Mouse (Mus musculus) monocyte, adult 5-6 weeks (primary cell): Measurements from ENCODE around the gene Fuz. TPM values are rescaled to one million over a fixed set of nuclear protein-coding genes. Genes with fewer than 3 reads are reported as not detected.
A peak's percentile ranks its signal among the peaks of the same experiment; 100 is the strongest.
"Not testable (repeated sequence)": the region's sequence is repeated elsewhere in the genome, so short reads cannot be mapped to it uniquely, and the experiment has no call there.

ENCODE experiments used
- ATAC-seq: fragments of 153-309, 156-312 bp; replicated peaks from 2 replicates; pipeline ENCODE4 v1.8.0; 2017; ENCODE audit warnings: mild to moderate bottlenecking; ENCODE audit not compliant: low TSS enrichment, insufficient number of reproducible peaks, severe bottlenecking, poor library complexity, low FRiP score
- total RNA-seq: library from RNA; stranded (forward); fragments of 200-1000, 200-491, 200-594 nt; gene quantifications from 3 replicates; pipeline ENCODE4 v1.2.3, GENCODE M21; 2017

The Fuz gene
- total RNA-seq, 1 experiment from 2014 or later = 19.1 TPM

DNA sequence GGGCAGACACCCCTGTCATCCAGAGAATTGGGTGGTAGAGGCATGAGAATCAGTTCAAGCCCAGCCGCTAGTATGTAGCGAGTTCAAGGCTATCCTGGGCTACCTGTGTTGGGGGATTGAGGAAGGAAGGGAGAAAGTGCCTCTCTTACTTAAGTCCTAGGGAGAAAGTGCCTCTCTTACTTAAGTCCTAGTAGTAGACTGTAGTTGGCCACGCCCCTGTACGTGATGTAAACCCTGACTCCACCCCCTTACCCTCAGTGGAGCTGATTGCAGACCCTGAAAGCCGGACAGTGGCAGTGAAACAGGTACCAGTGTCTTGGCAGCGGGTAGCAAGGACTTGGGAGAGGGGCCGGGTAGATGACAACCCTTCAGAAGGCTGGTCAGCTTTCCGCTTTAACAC, 38.0 kb upstream of the Fuz start:
- ATAC-seq = no peak; the same call in 1 of the 2 replicates

GRCm38 (mm10) chr7:44859896-44860295, 36.0 kb upstream of the Fuz start:
- ATAC-seq = no peak

- ATAC-seq = peak; percentile 33; the same call in 1 of the 2 replicates
Observed at GRCm38 (mm10) chr7:44860576-44861428, 35.1 kb upstream of the Fuz start.

DNA sequence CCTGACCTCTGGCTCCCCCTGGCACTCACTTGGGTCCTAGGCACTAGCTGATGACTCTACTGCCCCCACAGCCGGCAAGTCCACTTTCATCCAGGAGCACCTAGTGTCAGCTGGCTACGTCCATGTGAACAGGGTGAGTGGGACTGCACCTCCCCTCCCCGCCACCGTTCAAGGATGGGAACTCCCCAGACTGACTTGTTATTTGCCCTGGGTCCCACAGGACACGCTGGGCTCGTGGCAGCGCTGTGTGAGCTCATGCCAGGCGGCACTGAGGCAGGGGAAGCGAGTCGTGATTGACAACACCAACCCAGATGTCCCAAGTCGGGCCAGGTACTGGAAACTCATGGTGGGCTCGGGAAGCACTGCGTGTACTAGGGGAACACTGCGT, 34.5 kb upstream of the Fuz start:
- no peak for ATAC-seq

DNA sequence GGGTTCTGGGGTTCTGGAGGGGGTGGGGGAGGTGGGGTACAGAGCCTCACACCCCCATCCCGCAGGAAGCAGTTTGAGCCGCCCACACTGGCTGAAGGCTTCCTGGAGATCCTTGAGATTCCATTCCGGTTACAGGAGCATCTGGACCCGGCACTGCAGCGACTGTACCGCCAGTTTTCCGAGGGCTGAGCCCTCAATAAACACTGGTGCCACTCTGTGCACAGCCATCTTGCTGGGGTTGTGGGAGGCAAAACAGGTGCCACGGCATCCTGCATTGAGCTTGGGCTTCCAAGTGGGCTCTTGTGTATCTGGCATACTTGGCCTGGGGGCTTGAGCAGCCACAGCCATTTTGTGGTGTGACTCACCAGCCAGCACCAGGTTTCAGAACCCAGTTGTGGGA, 33.4 kb upstream of the Fuz start:
- no peak for ATAC-seq

GRCm38 (mm10) chr7:44863210-44863609, 32.7 kb upstream of the Fuz start:
- ATAC-seq = no peak

GRCm38 (mm10) chr7:44863982-44864494, 31.8 kb upstream of the Fuz start:
- ATAC-seq = no peak

DNA sequence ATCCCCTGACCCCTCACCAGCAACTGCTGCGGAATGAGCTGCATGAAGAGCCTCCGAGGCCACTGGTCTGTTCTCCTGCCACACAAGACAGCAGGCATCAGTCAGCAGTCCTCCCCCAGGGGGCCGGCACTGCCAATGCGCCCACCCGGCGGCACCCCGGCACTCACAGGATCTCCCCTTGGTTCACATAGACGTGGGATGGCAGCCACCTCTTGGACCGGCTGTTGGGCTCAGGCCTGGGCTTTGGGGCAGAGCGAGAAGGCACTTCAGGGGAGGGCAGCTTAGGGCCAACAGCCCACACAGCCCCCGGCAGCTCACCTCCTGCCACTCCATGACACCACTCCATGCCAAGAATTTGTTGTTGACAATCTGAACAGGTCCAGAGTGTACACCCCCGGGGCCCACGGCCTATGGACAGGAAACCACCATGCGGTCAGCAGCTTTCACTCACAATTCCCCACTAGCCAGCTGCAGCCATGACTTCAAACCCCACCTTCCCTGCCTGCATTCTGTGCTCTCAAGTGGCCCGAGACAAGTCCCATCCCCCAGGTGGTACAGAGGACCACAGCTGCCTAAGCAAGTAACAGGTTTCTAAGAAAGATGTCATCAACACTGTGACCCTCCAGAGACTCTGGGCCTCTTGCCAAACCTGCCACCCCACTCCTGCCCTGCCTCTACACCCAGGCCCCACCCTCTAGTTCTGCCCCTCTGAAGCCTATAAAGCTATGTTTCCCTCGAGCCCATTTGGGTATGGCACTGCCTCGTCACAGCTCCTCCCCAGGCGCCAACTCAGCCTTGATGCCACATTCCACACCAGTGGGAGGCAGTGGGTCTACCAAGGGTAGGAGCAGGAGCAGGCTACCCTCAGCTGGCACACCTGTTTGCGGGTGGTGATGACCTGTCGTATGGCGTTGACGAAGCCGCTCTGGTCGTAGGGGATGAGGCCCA, 31.0 kb upstream of the Fuz start:
- no peak for ATAC-seq

DNA sequence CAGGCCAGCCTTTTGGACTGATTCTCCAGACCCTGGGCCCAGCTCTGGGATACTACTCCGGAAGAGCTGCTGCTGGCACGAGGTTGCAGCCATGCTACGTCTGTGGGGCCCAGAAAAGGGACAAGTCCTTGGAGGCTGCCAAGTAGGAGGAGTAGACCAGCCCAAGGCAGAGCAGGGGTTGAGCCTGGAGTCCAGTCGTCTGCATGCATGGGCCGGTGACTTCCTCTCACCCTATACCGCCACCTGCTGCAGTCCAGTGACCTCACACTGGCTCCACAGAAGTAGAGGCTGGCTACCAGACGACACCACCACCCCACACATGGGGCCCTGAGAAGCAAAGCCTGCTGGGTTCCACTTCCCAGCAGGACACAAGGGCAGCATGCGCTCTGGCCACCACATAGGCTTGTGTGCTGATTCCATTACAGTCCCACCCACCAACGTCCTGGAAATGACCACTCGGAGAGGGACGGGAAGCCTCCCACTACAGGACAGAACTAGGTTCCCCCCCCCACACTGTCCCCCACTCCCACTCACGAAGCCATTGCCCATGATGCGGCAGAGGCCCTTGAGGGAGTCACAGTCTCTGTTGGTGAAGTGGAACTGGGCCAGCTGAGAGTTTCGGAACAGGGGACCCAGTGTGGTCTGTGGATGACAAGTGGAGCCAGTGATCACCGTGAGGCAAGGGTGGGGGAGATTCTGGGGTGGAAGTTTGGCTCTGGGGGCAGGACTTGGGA, 29.4 kb upstream of the Fuz start:
- ATAC-seq = peak; percentile 49

- ATAC-seq = no peak
Observed at GRCm38 (mm10) chr7:44867010-44867702, 28.7 kb upstream of the Fuz start.

DNA sequence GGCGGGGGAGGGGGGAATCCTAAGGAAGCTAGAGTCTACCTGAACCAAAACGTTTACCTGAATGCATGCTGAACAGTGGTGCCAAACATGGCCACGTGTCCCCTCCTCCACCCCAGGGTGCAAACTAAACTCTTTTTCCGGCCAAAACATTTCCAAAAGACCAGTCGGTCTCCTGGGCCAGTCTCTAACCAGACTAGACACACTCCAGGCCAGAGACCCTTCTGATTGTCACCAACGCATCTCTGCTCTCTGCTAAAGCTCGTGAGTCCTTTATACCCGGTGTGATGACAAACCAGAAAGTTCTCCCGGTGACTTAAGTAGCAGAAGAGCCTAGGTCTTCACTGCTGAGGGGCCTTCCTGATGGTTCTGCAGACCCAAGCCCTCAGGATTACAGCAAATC, 28.1 kb upstream of the Fuz start:
- no peak for ATAC-seq

DNA sequence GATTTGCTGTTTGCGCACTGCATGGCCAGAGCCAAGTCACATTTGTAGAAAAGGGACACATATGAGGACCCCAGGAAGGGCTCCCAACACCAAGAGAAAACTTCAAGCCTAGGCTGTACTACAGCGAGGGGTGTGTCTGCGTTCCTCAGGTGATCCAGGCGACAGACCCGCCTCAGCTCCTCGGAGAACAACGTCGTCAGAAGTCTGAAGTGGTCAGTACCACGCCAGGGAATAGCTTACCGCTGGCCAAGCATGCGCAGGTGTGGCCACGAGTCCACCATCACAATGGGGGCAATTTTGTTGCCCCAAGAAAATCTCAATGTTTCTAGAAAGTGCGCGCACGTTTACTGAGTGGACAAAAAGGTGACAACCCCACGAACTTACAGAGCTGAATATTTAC, 27.4 kb upstream of the Fuz start:
- no peak for ATAC-seq

- no peak for ATAC-seq
Observed at GRCm38 (mm10) chr7:44868919-44869696, 26.8 kb upstream of the Fuz start.

DNA sequence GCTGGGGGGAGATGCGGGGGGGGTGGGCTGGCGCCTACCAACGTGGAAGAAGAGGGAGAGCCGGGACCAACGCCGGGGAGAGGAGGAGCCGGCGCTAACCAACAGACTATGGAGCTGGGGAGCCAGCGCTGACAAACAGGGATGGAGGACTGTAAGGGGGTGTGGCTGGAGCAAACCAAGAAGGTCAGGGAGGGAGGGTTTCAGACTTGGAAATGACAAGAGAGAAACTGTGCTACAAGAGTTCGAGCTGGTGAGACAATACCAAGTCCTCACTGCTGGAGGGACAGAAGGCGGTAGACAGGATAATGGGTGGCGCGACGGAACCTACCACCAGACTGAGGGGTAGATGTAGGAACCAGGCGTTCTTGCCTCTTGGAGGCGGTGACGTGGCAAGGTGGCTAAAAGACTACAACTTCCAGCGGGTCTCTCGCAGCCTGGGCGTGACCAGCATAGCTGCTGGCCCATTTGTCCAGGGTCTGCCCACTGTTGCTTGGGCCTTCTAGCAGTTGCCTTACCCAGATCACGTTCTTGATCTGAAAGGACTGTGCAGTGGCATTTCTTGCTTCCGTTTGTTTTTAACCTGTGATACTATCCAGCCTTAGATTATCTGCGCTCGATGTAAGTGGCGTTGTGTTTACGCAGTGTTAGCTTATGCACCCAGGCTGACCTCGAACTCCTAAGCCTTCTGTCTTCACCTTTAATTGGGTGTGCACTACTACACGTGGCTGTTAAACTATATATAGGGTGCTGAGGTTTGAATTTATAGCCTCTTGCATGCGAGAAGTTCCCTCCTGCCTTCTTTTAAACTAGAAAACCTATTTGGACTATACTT, 26.0 kb upstream of the Fuz start, which contains the start of gene Ptov1:
Gene Ptov1 (minus strand): TSS at position 92 of the 832 bp plus-strand sequence.
- peak; percentile 81 for ATAC-seq

DNA sequence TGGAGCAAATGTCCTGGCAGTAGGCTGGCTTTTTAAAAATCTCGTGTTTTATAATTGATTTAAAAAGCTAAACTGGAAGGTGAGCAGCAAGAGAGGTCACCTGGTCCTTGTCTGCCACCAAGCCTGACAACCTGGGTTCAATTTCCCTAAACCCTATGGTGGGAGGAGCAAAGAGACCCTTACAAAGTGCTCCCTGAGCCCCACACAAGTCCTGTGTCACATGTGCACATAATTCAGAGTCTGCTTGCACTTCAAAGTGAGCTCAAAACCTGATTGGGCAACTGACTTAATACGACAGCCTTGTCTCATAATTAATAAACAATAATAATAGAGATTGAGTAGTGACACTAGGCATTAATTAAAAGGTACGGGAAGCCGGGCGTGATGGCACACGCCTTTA, 25.3 kb upstream of the Fuz start:
- no peak for ATAC-seq

GRCm38 (mm10) chr7:44871181-44871580, 24.7 kb upstream of the Fuz start:
- ATAC-seq = no peak

DNA sequence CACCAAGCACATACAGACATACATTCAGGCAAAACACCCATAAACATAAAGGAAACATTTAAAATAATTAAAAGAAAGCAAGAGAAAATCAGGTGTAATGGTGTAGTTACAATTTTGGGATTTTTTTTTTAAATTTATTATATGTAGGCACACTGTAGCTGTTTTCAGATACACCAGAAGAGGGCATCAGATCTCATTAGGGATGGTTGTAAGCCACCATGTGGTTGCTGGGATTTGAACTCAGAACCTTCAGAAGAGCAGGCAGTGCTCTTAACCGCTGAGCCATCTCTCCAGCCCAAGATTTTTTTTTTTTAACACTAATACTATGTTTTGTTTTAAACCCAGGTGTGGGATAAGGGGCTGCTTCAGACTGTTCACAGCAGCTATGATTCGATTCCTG, 24.1 kb upstream of the Fuz start:
- not testable (repeated sequence) for ATAC-seq
